Mouse (Mus musculus) limb, embryonic 11.5 days (tissue): ENCODE measurements around the gene Itga7. TPM values are rescaled to one million over a fixed set of nuclear protein-coding genes. Genes with fewer than 3 reads are reported as not detected.

Experiments
- ATAC-seq: fragments of 200-750 bp; cut with Nextera tagmentation; 2 replicates; pipeline ENCODE4 v1.8.0; 2017; ENCODE audit warnings: low read depth; ENCODE audit not compliant: insufficient number of reproducible peaks, low FRiP score, low TSS enrichment
- DNase-seq: peaks from one replicate; pipeline ENCODE4 v3.0.0-alpha.2; 2015; ENCODE audit warnings: low spot score
- H3K27ac ChIP-seq: fragments of 300-500 bp; sonication (generic); replicated peaks from 2 replicates; pipeline ENCODE4 v1.5.1; 2014; ENCODE audit warnings: low read depth, mild to moderate bottlenecking, low read length
- H3K27me3 ChIP-seq: fragments of 300-500 bp; sonication (generic); 2 replicates; pipeline ENCODE4 v1.6.1; 2014; ENCODE audit warnings: mild to moderate bottlenecking, low read length, mixed read lengths; ENCODE audit not compliant: control insufficient read depth, insufficient read depth
- H3K36me3 ChIP-seq: fragments of 300-500 bp; sonication (generic); 2 replicates; pipeline ENCODE4 v1.6.1; 2014; ENCODE audit warnings: mild to moderate bottlenecking, low read length, moderate library complexity, mixed read lengths; ENCODE audit not compliant: control insufficient read depth, insufficient read depth
- H3K4me1 ChIP-seq: fragments of 300-500 bp; sonication (generic); 2 replicates; pipeline ENCODE4 v1.6.1; 2014; ENCODE audit warnings: low read length, mixed read lengths; ENCODE audit not compliant: control insufficient read depth, insufficient read depth
- H3K4me2 ChIP-seq: fragments of 300-500 bp; sonication (generic); 2 replicates; pipeline ENCODE4 v1.6.1; 2014; ENCODE audit warnings: low read depth, mild to moderate bottlenecking, moderate library complexity; ENCODE audit not compliant: severe bottlenecking
- H3K4me3 ChIP-seq: fragments of 300-500 bp; sonication (generic); 2 replicates; pipeline ENCODE4 v1.5.1; 2014; ENCODE audit warnings: low read depth, low read length
- H3K9ac ChIP-seq: fragments of 300-500 bp; sonication (generic); 2 replicates; pipeline ENCODE4 v1.6.1; 2014; ENCODE audit warnings: mild to moderate bottlenecking, low read length
- H3K9me3 ChIP-seq: fragments of 300-500 bp; sonication (generic); 2 replicates; pipeline ENCODE4 v1.6.1; 2016; ENCODE audit warnings: low read length; ENCODE audit not compliant: control insufficient read depth
- WGBS: fragments of 180-500 bp; shearing (Covaris S2); extraction: QIAGEN DNeasy Blood & Tissue Kit; methylation state at CpG from one replicate; pipeline ENCODE4 v1.1.7; 2014; 5-methylcytosine and 5-hydroxymethylcytosine counted together
- polyA plus RNA-seq: library from polyadenylated mRNA; unstranded; fragments of >200 nt; fragmentation: Nextera tagmentation; extraction: Ambion mirVana; gene quantifications from 2 replicates; pipeline ENCODE4 v1.2.1, GENCODE M21; 2014

Gene Itga7
- polyA plus RNA-seq, 1 experiment from 2014 or later: 0.12 TPM

DNA sequence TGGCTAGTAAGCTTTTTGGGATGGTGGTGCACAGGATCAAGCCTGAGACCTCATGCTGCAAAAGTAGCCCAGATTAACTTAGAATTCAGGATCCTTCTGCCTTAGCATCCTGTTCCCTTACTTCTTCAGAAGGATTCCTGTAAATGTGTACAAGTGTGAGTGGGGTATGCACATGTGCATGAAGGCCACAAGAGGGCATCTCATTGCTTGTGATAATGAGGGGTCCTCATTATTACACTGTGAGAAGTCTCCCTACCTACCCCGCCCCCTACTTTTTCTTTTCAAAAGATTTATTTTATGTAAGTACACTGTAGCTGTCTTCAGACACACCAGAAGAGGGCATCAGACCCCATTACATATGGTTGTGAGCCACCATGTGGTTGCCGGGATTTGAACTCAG lies 18.1 kb upstream of the Itga7 start:
- H3K27me3 ChIP-seq: no peaks in the 10 kb centered on the region
- no peak overlapping the region for H3K9ac ChIP-seq
- no peaks in the 10 kb centered on the region for H3K9me3 ChIP-seq
- no peak overlapping the region for H3K27ac ChIP-seq
- no peak overlapping the region for H3K4me2 ChIP-seq
- H3K4me1 ChIP-seq: peaks cover 10% of the 10 kb centered on the region
- ATAC-seq: no peak
- H3K36me3 ChIP-seq: peaks cover 14% of the 10 kb centered on the region
- H3K4me3 ChIP-seq: no peak overlapping the region
- WGBS: 92% methylated on average over 2 of the region's 2 CpGs
- DNase-seq: no peak

DNA sequence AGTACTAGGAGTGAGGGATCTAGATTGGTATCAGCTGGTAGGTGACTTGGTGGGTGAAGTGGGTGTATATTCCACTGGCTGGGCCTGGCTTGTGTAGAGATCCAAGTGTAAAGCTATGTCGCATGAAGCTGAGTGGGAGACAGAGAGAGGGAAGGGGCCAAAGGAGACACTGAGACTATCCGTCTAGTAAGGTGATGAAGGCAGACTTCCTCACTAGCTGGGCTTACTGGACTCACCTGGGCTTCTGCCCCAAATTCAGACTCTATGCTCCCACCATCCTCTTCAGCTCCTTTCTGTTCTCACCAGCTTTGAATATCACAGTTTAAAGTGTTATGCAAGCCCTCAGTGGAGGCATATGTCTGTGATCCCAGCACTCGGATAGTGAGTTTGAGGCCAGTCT lies 17.0 kb upstream of the Itga7 start:
- H3K27ac ChIP-seq: no peak overlapping the region
- H3K4me3 ChIP-seq: no peak overlapping the region
- H3K9me3 ChIP-seq: no peaks in the 10 kb centered on the region
- DNase-seq (no peak), ATAC-seq (no peak)
- H3K27me3 ChIP-seq: no peaks in the 10 kb centered on the region
- no peak overlapping the region for H3K9ac ChIP-seq
- H3K4me1 ChIP-seq: peaks cover 11% of the 10 kb centered on the region; the same call in 1 of the 2 replicates
- H3K4me2 ChIP-seq: no peak overlapping the region
- 96% methylated on average over 3 of the region's 3 CpGs for WGBS
- H3K36me3 ChIP-seq: peaks cover 14% of the 10 kb centered on the region

DNA sequence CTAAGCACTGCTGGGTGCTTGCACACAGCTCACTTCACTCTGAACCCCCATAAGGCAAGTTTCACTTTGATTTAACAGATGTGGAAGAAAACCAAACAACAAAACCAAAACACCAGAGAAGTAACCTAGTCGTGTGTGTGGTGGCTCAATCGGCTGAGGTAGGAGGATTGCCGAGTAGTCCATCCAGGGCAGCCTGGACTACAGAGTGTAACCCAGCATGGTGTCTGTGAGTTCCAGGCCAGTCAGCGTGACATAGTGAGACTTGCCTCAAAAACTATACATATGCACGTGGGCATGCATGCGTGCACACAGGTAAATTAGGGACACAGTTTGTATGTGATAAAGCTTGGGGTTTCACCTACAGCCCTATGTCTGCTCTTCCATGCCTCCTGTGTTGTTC lies 16.2 kb upstream of the Itga7 start:
- WGBS: 93% methylated on average over 6 of the region's 6 CpGs
- H3K9me3 ChIP-seq: no peaks in the 10 kb centered on the region

DNA sequence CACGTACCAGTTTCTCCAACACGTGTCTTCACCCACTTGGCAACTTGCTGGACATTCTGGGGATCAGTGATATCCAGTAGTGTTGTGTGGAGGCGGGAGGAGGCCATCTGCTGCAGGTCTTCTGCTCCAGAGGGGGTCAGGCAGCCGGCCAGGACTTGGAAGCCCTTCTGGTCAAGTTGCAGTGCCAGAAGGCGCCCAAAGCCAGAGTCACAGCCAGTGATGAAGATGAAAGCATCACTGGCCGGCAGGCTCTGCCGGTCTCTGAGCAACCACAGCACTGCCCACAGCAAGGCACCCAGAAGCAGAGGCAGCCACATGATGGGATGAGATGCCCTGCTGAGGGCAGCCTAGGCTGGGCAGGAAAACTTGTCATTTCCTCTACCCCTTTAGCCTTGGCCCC lies 15.4 kb upstream of the Itga7 start:
- peaks cover 19% of the 10 kb centered on the region for H3K4me1 ChIP-seq
- DNase-seq (no peak), ATAC-seq (no peak)
- H3K4me2 ChIP-seq: no peak overlapping the region
- no peak overlapping the region for H3K4me3 ChIP-seq
- 77% methylated on average over 7 of the region's 7 CpGs for WGBS
- H3K9me3 ChIP-seq: no peaks in the 10 kb centered on the region
- H3K27ac ChIP-seq: no peak overlapping the region
- H3K36me3 ChIP-seq: peaks cover 14% of the 10 kb centered on the region
- no peaks in the 10 kb centered on the region for H3K27me3 ChIP-seq
- no peak overlapping the region for H3K9ac ChIP-seq

More for the DNA sequence above, 16.2 kb upstream of the Itga7 start:
- Histone ChIP-seq H3K4me3 (no peak overlapping the region), H3K27me3 (no peaks in the 10 kb centered on the region), H3K36me3 (peaks cover 14% of the 10 kb centered on the region), H3K4me2 (no peak overlapping the region), H3K4me1 (peaks cover 16% of the 10 kb centered on the region), H3K9ac (no peak overlapping the region), H3K27ac (no peak overlapping the region)
- DNase-seq (no peak), ATAC-seq (no peak)

DNA sequence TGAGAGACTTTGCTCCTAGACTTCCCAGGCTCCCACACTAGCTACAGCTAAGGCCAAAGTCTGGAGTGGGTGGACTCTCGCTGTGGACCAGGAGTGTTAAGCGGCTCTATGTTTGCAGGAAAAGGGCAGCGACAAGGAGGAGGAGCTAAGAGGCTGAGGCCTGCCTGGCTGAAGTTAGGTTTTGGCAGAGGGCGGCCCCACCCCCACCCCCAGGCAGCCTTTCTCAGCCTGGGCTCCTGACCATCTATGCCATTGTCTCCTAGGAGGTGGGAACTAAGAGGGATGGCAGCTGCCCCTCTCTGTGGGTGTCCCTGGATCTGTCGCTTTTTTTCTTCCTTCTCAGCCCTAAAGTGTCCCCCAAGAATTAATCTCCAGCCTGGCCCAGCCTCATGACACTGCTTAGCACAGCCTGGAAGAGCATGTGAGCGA lies 14.4 kb upstream of the Itga7 start:
- Histone ChIP-seq H3K27me3 (no peaks in the 10 kb centered on the region), H3K4me2 (no peak overlapping the region), H3K9ac (no peak overlapping the region), H3K36me3 (peaks cover 8% of the 10 kb centered on the region; the same call in 1 of the 2 replicates), H3K4me3 (no peak overlapping the region), H3K4me1 (peaks cover 21% of the 10 kb centered on the region), H3K27ac (no peak overlapping the region), H3K9me3 (no peaks in the 10 kb centered on the region)
- DNase-seq: no peak
- ATAC-seq: no peak
- 30% methylated on average over 6 of the region's 6 CpGs for WGBS

DNA sequence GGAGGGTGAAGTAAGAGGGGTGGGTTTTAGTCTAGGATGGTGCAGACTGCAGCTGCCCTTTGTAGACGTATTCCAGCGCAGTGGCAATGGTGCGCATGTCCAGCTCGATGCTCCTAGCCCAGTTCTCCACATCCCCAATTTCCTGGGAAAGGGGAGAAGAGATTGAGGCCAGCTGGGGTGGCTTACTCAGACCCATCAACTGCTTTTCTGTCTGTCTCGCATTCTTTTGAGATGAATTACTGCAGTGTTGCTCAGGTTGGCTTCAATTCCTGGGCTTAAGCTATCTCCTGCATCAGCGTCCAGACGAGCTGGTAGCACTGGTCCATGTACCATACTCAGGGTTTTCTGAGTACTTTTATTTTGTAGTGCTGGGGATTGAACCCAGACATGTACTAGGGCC lies 13.7 kb upstream of the Itga7 start:
- H3K27ac ChIP-seq: no peak overlapping the region
- no peak overlapping the region for H3K4me3 ChIP-seq
- no peak overlapping the region for H3K9ac ChIP-seq
- DNase-seq (no peak), ATAC-seq (no peak)
- H3K36me3 ChIP-seq: peaks cover 8% of the 10 kb centered on the region; the same call in 1 of the 2 replicates
- no peaks in the 10 kb centered on the region for H3K27me3 ChIP-seq
- H3K4me2 ChIP-seq: no peak overlapping the region
- H3K4me1 ChIP-seq: peaks cover 21% of the 10 kb centered on the region
- no peaks in the 10 kb centered on the region for H3K9me3 ChIP-seq
- 82% methylated on average over 7 of the region's 7 CpGs for WGBS

DNA sequence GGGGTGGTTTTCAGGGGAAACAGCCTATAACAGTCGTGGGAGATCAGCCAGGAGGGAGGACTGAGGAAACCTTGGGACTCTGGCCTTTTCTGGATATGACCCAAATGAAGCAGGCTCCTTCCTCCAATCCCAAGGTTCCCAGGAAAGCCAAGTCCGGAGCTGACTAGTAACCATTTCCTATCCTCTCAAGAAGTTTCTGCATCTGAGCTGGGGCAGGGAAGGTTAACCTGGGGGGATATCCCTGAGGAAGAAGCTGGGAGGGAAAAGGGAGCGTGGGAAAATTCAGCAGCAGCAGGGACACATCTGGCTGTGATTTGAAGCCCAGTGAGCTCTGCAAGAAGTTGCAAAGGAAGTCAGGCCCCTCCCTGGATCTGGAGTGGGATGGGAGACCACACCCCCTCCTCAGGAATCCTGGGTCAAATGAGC lies 12.9 kb upstream of the Itga7 start:
- H3K27ac ChIP-seq: no peak overlapping the region; the same call in 1 of the 2 replicates
- DNase-seq (no peak), ATAC-seq (no peak)
- H3K4me1 ChIP-seq: peaks cover 21% of the 10 kb centered on the region
- no peaks in the 10 kb centered on the region for H3K27me3 ChIP-seq
- H3K4me2 ChIP-seq: no peak overlapping the region
- no peak overlapping the region for H3K9ac ChIP-seq
- WGBS: 46% methylated on average over 3 of the region's 3 CpGs
- no peak overlapping the region for H3K4me3 ChIP-seq
- peaks cover 6% of the 10 kb centered on the region; the same call in 1 of the 2 replicates for H3K36me3 ChIP-seq
- no peaks in the 10 kb centered on the region for H3K9me3 ChIP-seq

DNA sequence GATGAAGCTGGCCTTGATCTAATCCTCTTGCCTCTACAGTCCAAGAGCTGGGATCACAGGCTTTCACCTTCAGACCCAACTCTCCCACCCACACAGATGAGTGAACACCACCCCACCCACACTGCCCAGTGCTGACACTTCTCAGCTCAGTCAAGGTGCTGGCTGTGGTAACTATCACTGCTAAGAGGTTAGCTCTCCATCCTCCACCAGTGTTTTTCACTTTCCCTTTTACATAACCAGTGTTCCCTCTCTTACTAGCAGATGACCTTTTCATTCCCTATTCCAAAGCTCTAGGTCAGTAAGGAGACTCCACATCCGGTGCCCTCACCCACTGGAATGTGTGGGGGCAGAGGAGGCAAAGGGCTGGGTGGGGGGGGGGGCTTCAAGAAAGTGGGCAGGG lies 12.4 kb upstream of the Itga7 start:
- H3K9ac ChIP-seq: no peak overlapping the region
- no peak overlapping the region for H3K4me2 ChIP-seq
- no peak for ATAC-seq
- H3K4me3 ChIP-seq: no peak overlapping the region
- H3K36me3 ChIP-seq: peaks cover 6% of the 10 kb centered on the region; the same call in 1 of the 2 replicates
- WGBS: 67% methylated on average over 1 of the region's 1 CpGs
- H3K27me3 ChIP-seq: no peaks in the 10 kb centered on the region
- DNase-seq: no peak
- peaks cover 21% of the 10 kb centered on the region for H3K4me1 ChIP-seq
- no peak overlapping the region; the same call in 1 of the 2 replicates for H3K27ac ChIP-seq
- no peaks in the 10 kb centered on the region for H3K9me3 ChIP-seq
